Mouse (Mus musculus): Measurements from ENCODE around the gene Zfp664. TPM values are rescaled to one million over a fixed set of nuclear protein-coding genes. Genes with fewer than 3 reads are reported as not detected.

Zfp664 gene
- total and polyA plus RNA-seq, 2 experiments from 2014 or later = 42.5 to 63.6 TPM

DNA sequence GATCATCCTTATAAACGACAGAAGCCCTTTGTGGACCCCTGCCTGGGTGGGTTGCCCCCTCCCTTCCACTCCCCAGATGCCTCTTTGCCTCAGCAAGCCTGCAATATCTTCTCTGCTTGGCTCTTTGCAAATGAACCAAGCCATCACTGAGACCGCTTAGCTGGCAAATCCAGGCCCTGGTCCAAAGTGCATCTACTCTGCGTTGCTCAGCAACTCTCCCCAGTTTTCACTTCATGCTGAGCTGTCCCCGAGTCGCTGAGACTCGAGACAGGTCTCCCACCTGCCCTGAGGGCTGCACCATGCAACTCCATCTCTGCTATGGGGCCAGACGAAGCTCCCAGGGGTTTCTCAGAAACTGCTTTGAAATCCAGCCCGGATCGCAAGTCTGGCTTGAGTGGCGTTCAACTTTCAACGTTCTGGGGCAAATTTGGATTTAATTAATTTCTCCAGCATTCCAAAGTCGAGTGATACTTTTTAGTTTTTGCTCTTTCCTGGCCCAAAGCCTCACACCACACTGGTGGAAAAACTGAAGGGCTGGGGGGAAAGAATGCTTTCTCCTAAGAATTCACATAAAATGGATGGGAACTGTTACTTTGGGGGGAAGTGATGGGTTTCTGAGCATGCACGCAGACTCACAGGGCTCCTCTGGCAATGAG, 88.3 kb downstream of the Zfp664 start:
- Histone ChIP-seq H3K4me3 (ENCODE audit: low read length) (no peak overlapping the region), H3K36me3 (ENCODE audit: insufficient read depth, low read length) (no peaks in the 10 kb centered on the region), H3K27me3 (ENCODE audit: insufficient read depth, low read length) (no peaks in the 10 kb centered on the region), H3K4me1 (ENCODE audit: insufficient read depth, low read length) (peaks cover 3% of the 10 kb centered on the region; the same call in 1 of the 2 replicates), H3K27ac (peak overlapping the region; percentile 38; the same call in 1 of the 2 replicates), H3K9me3 (ENCODE audit: low read length) (no peaks in the 10 kb centered on the region), H3K9ac (replicated peaks; ENCODE audit: low read length) (no peak overlapping the region), H3K4me2 (ENCODE audit: low read depth, low read length) (no peak overlapping the region)
- peak; percentile 59; the same call in 1 of the 2 replicates for ATAC-seq
- WGBS = 25% methylated on average over 13 of the region's 13 CpGs
- no peak for TF ChIP-seq CTCF (IDR thresholded peaks at IDR 0.05; ENCODE audit: low read depth)
- peak; percentile 69 for DNase-seq (ENCODE audit: low spot score)

DNA sequence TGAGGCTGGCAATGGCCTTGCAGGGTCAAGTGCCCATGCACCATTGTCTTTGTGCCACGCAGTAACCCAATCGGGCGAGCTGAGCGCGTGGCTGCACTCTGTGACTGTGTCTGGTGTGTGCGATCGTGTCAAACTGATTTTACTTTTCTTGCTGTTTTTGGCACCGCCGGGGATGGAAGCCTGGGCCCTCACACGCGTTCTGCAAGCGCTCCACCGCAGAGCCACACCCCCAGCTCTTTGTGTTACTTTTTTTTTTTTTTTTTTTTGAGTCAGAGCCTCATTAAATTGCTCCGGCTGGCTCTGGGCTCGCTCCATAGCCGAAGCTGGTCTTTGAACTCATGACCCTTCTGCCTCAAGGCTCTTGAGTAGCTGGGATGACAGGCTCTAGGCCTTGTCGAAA, 88.8 kb downstream of the Zfp664 start:
- peak; percentile 25 for DNase-seq (ENCODE audit: low spot score)
- 46% methylated on average over 17 of the region's 17 CpGs for WGBS
- H3K9me3 ChIP-seq (ENCODE audit: low read length) = no peaks in the 10 kb centered on the region

More for the DNA sequence above, 88.8 kb downstream of the Zfp664 start:
- Histone ChIP-seq H3K4me3 (ENCODE audit: low read length) (no peak overlapping the region), H3K36me3 (ENCODE audit: insufficient read depth, low read length) (no peaks in the 10 kb centered on the region), H3K27me3 (ENCODE audit: insufficient read depth, low read length) (no peaks in the 10 kb centered on the region), H3K27ac (no peak overlapping the region), H3K4me2 (ENCODE audit: low read depth, low read length) (no peak overlapping the region), H3K4me1 (ENCODE audit: insufficient read depth, low read length) (peaks cover 3% of the 10 kb centered on the region; the same call in 1 of the 2 replicates), H3K9ac (replicated peaks; ENCODE audit: low read length) (no peak overlapping the region)
- no peak for TF ChIP-seq CTCF (IDR thresholded peaks at IDR 0.05; ENCODE audit: low read depth)
- no peak for ATAC-seq

Other genes starting within 250 kb of the Zfp664 start
- gene Atp6v0a2, start 234.1 kb upstream of the Zfp664 start, total RNA-seq (2014; rRNA removed) = 23.7 and 28.3 TPM in 2 replicates
- gene Atp6v0a2, start 234.1 kb upstream of the Zfp664 start, polyA plus RNA-seq (2015; fragmentation: Nextera tagmentation; extraction: Ambion mirVana) = 25.9 and 27.6 TPM in 2 replicates
- gene Dnah10, start 137.6 kb upstream of the Zfp664 start, total RNA-seq (2014; rRNA removed) = 0.47 and 3.0 TPM in 2 replicates
- gene Dnah10, start 137.6 kb upstream of the Zfp664 start, polyA plus RNA-seq (2015; fragmentation: Nextera tagmentation; extraction: Ambion mirVana) = 0.11 and 0.31 TPM in 2 replicates
- 43.2 and 48.5 TPM in 2 replicates for gene Ccdc92, start 267 bp upstream of the Zfp664 start, total RNA-seq (2014; rRNA removed)
- 43.7 and 49.4 TPM in 2 replicates for gene Ccdc92, start 267 bp upstream of the Zfp664 start, polyA plus RNA-seq (2015; fragmentation: Nextera tagmentation; extraction: Ambion mirVana)
- gene Rflna, start 140.5 kb downstream of the Zfp664 start, total RNA-seq (2014; rRNA removed) = 9.8 and 14.2 TPM in 2 replicates
- 7.4 and 7.5 TPM in 2 replicates for gene Rflna, start 140.5 kb downstream of the Zfp664 start, polyA plus RNA-seq (2015; fragmentation: Nextera tagmentation; extraction: Ambion mirVana)